Mouse (Mus musculus): ENCODE results near the gene Ttll9. TPM values are rescaled to one million over a fixed set of nuclear protein-coding genes. Genes with fewer than 3 reads are reported as not detected.

Ttll9 gene
- total and polyA plus RNA-seq, 2 experiments from 2014 or later = 0.05 TPM; not detected in 1

DNA sequence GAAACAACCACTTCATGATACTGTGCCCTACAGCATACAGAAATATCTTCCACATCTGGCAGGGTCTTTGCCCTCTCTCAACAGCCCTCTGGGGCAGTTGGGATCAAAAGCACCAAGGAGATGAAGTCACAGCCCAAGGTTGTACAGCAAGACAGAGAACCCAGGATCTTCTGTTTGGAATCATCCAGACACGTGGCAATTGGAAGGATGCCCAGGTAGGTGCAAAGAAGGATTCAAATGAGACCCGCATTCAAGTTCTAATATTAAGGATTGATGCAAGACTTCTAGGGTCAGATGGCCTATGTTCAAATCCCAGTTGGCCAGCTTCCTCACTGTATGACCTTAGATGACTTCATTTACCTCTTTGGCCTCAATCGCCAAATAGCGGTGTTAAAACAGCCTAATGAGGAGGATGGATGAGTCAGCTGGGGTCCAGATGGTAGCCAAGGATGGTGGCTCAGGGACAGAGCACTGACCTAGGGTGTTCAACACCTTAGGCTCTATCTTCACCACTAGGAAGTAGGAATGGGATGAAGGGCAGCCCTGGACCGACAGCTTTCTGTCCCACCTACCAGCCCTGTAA, 13.8 kb upstream of the Ttll9 start:
- Histone ChIP-seq H3K4me1 (ENCODE audit: control insufficient read depth, insufficient read depth) (0 out of 2 replicates have a peak, but pooled peaks cover 8% of the 10 kb centered on the region), H3K9me3 (replicated peaks; ENCODE audit: control insufficient read depth, low read length) (no peaks in the 10 kb centered on the region), H3K36me3 (replicated peaks; ENCODE audit: control insufficient read depth, insufficient read depth, low read length) (no peaks in the 10 kb centered on the region), H3K27me3 (ENCODE audit: control insufficient read depth, insufficient read depth, low read length) (peaks cover 92% of the 10 kb centered on the region), H3K4me2 (ENCODE audit: low read depth, low read length) (no peak overlapping the region), H3K9ac (replicated peaks; ENCODE audit: low read depth, low read length) (no peak overlapping the region), H3K4me3 (ENCODE audit: low read depth, low read length) (no peak overlapping the region), H3K27ac (ENCODE audit: low read depth) (no peak overlapping the region)
- WGBS = 76% methylated on average over 5 of the region's 5 CpGs
- DNase-seq (ENCODE audit: low spot score) (no peak), ATAC-seq (ENCODE audit: insufficient read depth, low read depth) (no peak)
- TF ChIP-seq CTCF (IDR thresholded peaks at IDR 0.05; ENCODE audit: low read depth) (no peak), EP300 (IDR thresholded peaks at IDR 0.05; ENCODE audit: low read depth) (no peak)

DNA sequence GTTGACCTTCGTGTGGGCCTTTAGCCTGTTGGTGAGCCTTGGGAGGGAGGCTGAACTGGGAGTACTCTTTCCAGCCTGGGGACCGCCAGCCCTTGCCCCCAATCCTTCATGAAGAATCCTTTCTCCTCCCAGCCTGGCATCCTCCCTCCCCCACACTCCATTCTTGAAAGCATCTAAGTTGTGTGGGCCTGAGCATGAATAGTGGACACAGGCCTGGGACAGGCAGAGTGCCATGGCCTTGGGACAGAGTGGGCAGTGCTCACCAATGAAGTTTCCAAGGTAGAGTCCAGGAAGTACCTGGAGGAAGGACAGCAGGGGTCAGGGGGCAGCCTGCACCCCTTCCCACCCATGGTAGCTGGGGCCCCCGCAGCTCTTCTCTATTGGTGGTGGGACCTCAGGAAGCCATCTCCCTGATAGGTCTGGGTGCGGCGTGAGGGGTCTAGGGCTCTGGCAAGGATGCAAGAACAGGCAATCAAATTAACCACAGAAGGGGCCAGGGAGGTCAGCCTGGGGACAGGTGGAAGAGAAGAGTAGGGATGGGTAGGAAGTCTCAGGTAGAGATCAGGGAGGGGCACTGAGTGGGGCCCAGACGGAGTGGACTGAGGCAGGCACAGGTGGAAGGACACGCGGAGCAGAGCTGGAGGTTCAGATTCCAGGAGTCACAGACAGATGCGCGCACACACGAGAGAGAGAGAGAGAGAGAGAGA, 11.8 kb upstream of the Ttll9 start:
- WGBS = 34% methylated on average over 11 of the region's 11 CpGs

GRCm38 (mm10) chr2:152951065-152951849, 11.0 kb upstream of the Ttll9 start, which contains the start of gene Dusp15:
TSS of gene Dusp15 (minus strand) at chr2:152951698.
- WGBS = 4% methylated on average over 39 of the region's 54 CpGs
- ATAC-seq (ENCODE audit: insufficient read depth, low read depth) (peak; percentile 53; the same call in 1 of the 2 replicates), DNase-seq (ENCODE audit: low spot score) (no peak)
- Histone ChIP-seq H3K27me3 (ENCODE audit: control insufficient read depth, insufficient read depth, low read length) (peaks cover 80% of the 10 kb centered on the region), H3K4me3 (ENCODE audit: low read depth, low read length) (peak within 1 kb of the TSS; percentile 61), H3K9ac (replicated peaks; ENCODE audit: low read depth, low read length) (peak within 1 kb of the TSS; percentile 52), H3K36me3 (replicated peaks; ENCODE audit: control insufficient read depth, insufficient read depth, low read length) (no peaks in the 10 kb centered on the region), H3K4me2 (ENCODE audit: low read depth, low read length) (peak within 1 kb of the TSS; percentile 99), H3K27ac (ENCODE audit: low read depth) (no peak within 1 kb of the TSS), H3K4me1 (ENCODE audit: control insufficient read depth, insufficient read depth) (0 out of 2 replicates have a peak, but pooled peaks cover 8% of the 10 kb centered on the region), H3K9me3 (replicated peaks; ENCODE audit: control insufficient read depth, low read length) (no peaks in the 10 kb centered on the region)
- TF ChIP-seq CTCF (IDR thresholded peaks at IDR 0.05; ENCODE audit: low read depth) (no peak), EP300 (IDR thresholded peaks at IDR 0.05; ENCODE audit: low read depth) (no peak)

More for the DNA sequence above, 11.8 kb upstream of the Ttll9 start:
- Histone ChIP-seq H3K36me3 (replicated peaks; ENCODE audit: control insufficient read depth, insufficient read depth, low read length) (no peaks in the 10 kb centered on the region), H3K27me3 (ENCODE audit: control insufficient read depth, insufficient read depth, low read length) (peaks cover 87% of the 10 kb centered on the region), H3K4me1 (ENCODE audit: control insufficient read depth, insufficient read depth) (0 out of 2 replicates have a peak, but pooled peaks cover 8% of the 10 kb centered on the region), H3K4me2 (ENCODE audit: low read depth, low read length) (peak overlapping the region; percentile 99), H3K9ac (replicated peaks; ENCODE audit: low read depth, low read length) (no peak overlapping the region), H3K27ac (ENCODE audit: low read depth) (no peak overlapping the region), H3K4me3 (ENCODE audit: low read depth, low read length) (peak overlapping the region; percentile 61; the same call in 1 of the 2 replicates), H3K9me3 (replicated peaks; ENCODE audit: control insufficient read depth, low read length) (no peaks in the 10 kb centered on the region)
- ATAC-seq (ENCODE audit: insufficient read depth, low read depth) = no peak
- no peak for DNase-seq (ENCODE audit: low spot score)
- no peak for TF ChIP-seq EP300 (IDR thresholded peaks at IDR 0.05; ENCODE audit: low read depth)
- TF ChIP-seq CTCF (IDR thresholded peaks at IDR 0.05; ENCODE audit: low read depth) = no peak

- TF ChIP-seq CTCF (IDR thresholded peaks at IDR 0.05; ENCODE audit: low read depth) (no peak), EP300 (IDR thresholded peaks at IDR 0.05; ENCODE audit: low read depth) (no peak)
- peaks cover 77% of the 10 kb centered on the region for H3K27me3 ChIP-seq (ENCODE audit: control insufficient read depth, insufficient read depth, low read length)
- H3K4me2 ChIP-seq (ENCODE audit: low read depth, low read length) = peak overlapping the region; percentile 99
- H3K9ac ChIP-seq (replicated peaks; ENCODE audit: low read depth, low read length) = peak overlapping the region; percentile 52; the same call in 1 of the 2 replicates
- peak overlapping the region; percentile 61 for H3K4me3 ChIP-seq (ENCODE audit: low read depth, low read length)
- ATAC-seq (ENCODE audit: insufficient read depth, low read depth) (no peak), DNase-seq (ENCODE audit: low spot score) (no peak)
- no peaks in the 10 kb centered on the region for H3K36me3 ChIP-seq (replicated peaks; ENCODE audit: control insufficient read depth, insufficient read depth, low read length)
- 20% methylated on average over 13 of the region's 13 CpGs for WGBS
- H3K4me1 ChIP-seq (ENCODE audit: control insufficient read depth, insufficient read depth) = 0 out of 2 replicates have a peak, but pooled peaks cover 8% of the 10 kb centered on the region
- no peak overlapping the region for H3K27ac ChIP-seq (ENCODE audit: low read depth)
- H3K9me3 ChIP-seq (replicated peaks; ENCODE audit: control insufficient read depth, low read length) = no peaks in the 10 kb centered on the region
Observed at GRCm38 (mm10) chr2:152951850-152952720, 10.2 kb upstream of the Ttll9 start.
